Mouse (Mus musculus) G1E (cell line): ENCODE data around the gene 2010111I01Rik. TPM values are rescaled to one million over a fixed set of nuclear protein-coding genes. Genes with fewer than 3 reads are reported as not detected.

ENCODE experiments used
- ATAC-seq: 2 replicates; pipeline ENCODE4 v1.8.0; 2016; ENCODE audit warnings: mild to moderate bottlenecking; ENCODE audit not compliant: insufficient number of reproducible peaks, poor library complexity, low FRiP score, severe bottlenecking; ENCODE audit errors: extremely low read depth
- DNase-seq: peaks from one replicate; pipeline ENCODE4 v3.0.0; 2012; ENCODE audit warnings: low spot score
- H3K27me3 ChIP-seq: 2 replicates; pipeline ENCODE4 v1.6.1; 2012; ENCODE audit warnings: mild to moderate bottlenecking, low read length, inconsistent platforms; ENCODE audit not compliant: insufficient read depth
- H3K36me3 ChIP-seq: replicated peaks from 2 replicates; pipeline ENCODE3; 2012; ENCODE audit warnings: mild to moderate bottlenecking, inconsistent platforms
- H3K4me1 ChIP-seq: 2 replicates; pipeline ENCODE4 v1.6.1; 2012; ENCODE audit warnings: low read depth, low read length, inconsistent platforms, mixed read lengths; ENCODE audit not compliant: insufficient read depth
- H3K4me3 ChIP-seq: 2 replicates; pipeline ENCODE4 v1.5.1; 2012; ENCODE audit warnings: low read depth, mild to moderate bottlenecking, inconsistent platforms, low read length, moderate library complexity, mixed read lengths
- H3K9me3 ChIP-seq: replicated peaks from 2 replicates; pipeline ENCODE4 v1.6.1; 2012; ENCODE audit warnings: inconsistent platforms
- CTCF ChIP-seq: IDR thresholded peaks from 2 replicates; pipeline ENCODE4 v1.5.1; 2012; ENCODE audit warnings: low read depth, low read length, inconsistent platforms, mixed read lengths
- GATA1 ChIP-seq: IDR thresholded peaks from 2 replicates; pipeline ENCODE4 v1.6.1; 2012; ENCODE audit warnings: borderline replicate concordance, low read length, inconsistent platforms, mixed read lengths
- GATA2 ChIP-seq: IDR thresholded peaks from 2 replicates; pipeline ENCODE4 v1.6.1; 2012; ENCODE audit warnings: low read depth, low read length, inconsistent platforms, borderline replicate concordance
- POLR2AphosphoS5 ChIP-seq: IDR thresholded peaks from 2 replicates; pipeline ENCODE4 v1.6.1; 2012; ENCODE audit warnings: low read depth, low read length, inconsistent platforms; ENCODE audit not compliant: insufficient replicate concordance
- TAL1 ChIP-seq: conservative IDR thresholded peaks from 2 replicates; pipeline ENCODE4 v1.6.1; 2012; ENCODE audit warnings: low read depth, low read length, inconsistent platforms, mixed read lengths
- polyA plus RNA-seq: library from polyadenylated mRNA; stranded (reverse); fragments of >175 nt; gene quantifications from 2 replicates; pipeline ENCODE4 v1.2.3, GENCODE M21; 2012
- total RNA-seq, 2 experiments: library from RNA; stranded (forward) in 1 of 2; stranded (reverse) in 1 of 2; fragments of 200-1000 nt in 1 of 2; fragments of >200 nt in 1 of 2; fragmentation: Nextera tagmentation in 1 of 2; gene quantifications; 2 replicates each; pipeline ENCODE4 v1.2.3; 2014 to 2017

Gene 2010111I01Rik
- total and polyA plus RNA-seq, 3 experiments = 14.7 to 57.2 (median 22.2) TPM

GRCm38 (mm10) chr13:63156264-63156663 lies 191.6 kb downstream of the 2010111I01Rik start:
- Histone ChIP-seq H3K27me3 (no peaks in the 10 kb centered on the region), H3K4me1 (no peaks in the 10 kb centered on the region), H3K4me3 (no peak overlapping the region), H3K9me3 (no peaks in the 10 kb centered on the region), H3K36me3 (no peaks in the 10 kb centered on the region)
- TF ChIP-seq GATA1 = no peak
- no peak for TF ChIP-seq POLR2AphosphoS5
- TF ChIP-seq GATA2 = no peak
- no peak for DNase-seq
- no peak for ATAC-seq

DNA sequence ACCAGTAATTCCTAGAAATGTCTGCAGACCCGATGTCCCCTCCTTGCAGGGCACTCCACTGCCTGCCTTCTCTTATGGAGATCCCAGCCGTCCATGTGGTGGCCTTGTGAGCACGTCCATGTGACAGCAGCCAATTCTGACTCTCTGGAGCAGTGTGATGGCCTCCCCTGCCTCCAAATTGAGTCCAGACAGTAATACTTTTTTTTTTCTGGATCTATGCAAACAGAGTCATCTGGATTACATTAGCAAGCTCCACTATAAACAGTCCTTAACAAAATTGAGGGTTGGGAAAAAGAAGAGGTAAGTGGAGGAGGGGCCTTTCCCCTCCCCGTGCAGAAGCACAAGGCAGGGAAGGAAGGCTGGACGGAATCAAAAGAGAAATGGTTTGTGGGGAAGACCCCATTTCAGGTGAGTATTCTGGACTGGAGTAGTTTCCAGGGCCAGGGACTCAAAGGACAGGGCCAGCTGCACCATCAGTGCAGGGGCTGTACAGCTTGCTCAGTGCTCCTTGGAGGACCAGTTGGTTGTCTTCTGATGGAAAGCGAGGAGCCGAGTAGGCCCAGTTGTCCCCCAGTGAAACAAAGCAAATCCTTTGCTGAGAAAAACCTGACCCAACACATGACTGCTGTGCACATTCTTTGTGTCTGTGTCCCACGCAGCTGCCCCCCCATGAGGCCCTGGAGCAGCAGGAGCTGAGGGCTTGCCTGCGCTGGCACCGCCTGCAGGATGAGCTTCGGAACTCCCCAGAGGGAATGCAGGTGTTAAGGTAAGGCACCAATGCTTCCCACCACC lies 205.8 kb downstream of the 2010111I01Rik start:
- Histone ChIP-seq H3K9me3 (no peaks in the 10 kb centered on the region), H3K27me3 (no peaks in the 10 kb centered on the region; the same call in 1 of the 2 replicates), H3K4me1 (no peaks in the 10 kb centered on the region), H3K4me3 (no peak overlapping the region), H3K36me3 (no peaks in the 10 kb centered on the region)
- ATAC-seq (no peak), DNase-seq (no peak)
- TF ChIP-seq GATA1 = no peak
- no peak for TF ChIP-seq GATA2
- no peak for TF ChIP-seq POLR2AphosphoS5
- no peak for TF ChIP-seq CTCF
- TF ChIP-seq TAL1 = no peak

DNA sequence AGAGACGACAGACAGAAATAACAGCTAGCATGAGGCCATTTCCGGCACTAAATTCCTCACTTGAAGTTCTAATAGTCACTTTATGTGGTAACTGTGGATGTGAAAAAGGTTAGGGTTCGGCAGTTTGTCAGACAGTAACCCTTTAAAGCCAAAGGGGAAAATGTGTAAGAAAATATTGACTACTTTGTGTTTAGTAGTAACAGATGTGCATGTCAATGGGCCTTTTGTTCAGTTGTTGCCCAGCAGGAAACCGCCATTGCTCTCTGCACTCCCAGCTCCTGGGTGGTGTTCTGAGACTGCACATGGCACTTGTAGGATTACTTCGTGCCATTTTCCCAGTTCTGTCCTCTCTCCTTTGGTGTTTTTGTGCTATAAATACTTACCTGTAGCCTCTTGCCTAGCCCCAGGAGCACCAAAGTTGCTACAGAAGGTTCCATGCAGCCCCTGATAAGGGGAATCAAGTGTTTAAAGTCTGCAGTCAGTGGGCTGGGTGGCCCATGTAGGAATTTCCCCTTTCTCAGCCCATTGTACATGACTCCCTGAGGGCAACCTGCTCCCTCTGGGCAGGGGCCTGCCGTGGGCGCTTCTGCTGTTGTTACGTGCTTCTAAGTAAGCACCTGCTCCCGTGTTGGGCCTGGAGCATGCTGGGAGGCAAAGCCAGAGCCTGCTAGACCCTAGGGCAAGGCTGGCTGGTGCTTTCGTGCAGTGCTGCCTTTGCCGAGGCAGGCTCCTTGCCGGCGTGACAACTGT lies 206.8 kb downstream of the 2010111I01Rik start:
- no peaks in the 10 kb centered on the region for H3K9me3 ChIP-seq
- TF ChIP-seq POLR2AphosphoS5 (no peak), GATA1 (no peak), GATA2 (no peak), CTCF (no peak), TAL1 (no peak)
- H3K4me1 ChIP-seq = no peaks in the 10 kb centered on the region
- no peak for ATAC-seq
- no peak for DNase-seq
- H3K36me3 ChIP-seq = no peaks in the 10 kb centered on the region
- no peaks in the 10 kb centered on the region; the same call in 1 of the 2 replicates for H3K27me3 ChIP-seq
- H3K4me3 ChIP-seq = no peak overlapping the region

- Histone ChIP-seq H3K4me1 (no peaks in the 10 kb centered on the region), H3K36me3 (no peaks in the 10 kb centered on the region), H3K4me3 (no peak overlapping the region), H3K9me3 (no peaks in the 10 kb centered on the region), H3K27me3 (no peaks in the 10 kb centered on the region; the same call in 1 of the 2 replicates)
- ATAC-seq (no peak), DNase-seq (no peak)
- no peak for TF ChIP-seq GATA2
- TF ChIP-seq TAL1 = no peak
- TF ChIP-seq CTCF = no peak
- TF ChIP-seq POLR2AphosphoS5 = no peak
- no peak for TF ChIP-seq GATA1
Observed at GRCm38 (mm10) chr13:63172097-63172445, 207.4 kb downstream of the 2010111I01Rik start.

- Histone ChIP-seq H3K4me1 (no peaks in the 10 kb centered on the region), H3K4me3 (no peak overlapping the region), H3K27me3 (no peaks in the 10 kb centered on the region; the same call in 1 of the 2 replicates), H3K36me3 (no peaks in the 10 kb centered on the region), H3K9me3 (no peaks in the 10 kb centered on the region)
- no peak for ATAC-seq
- TF ChIP-seq GATA1 (no peak), TAL1 (no peak), POLR2AphosphoS5 (no peak), CTCF (no peak), GATA2 (no peak)
- no peak for DNase-seq
Observed at GRCm38 (mm10) chr13:63174252-63175020, 209.7 kb downstream of the 2010111I01Rik start.
